Mouse (Mus musculus): Measurements from ENCODE around the gene Cenpp. TPM values are rescaled to one million over a fixed set of nuclear protein-coding genes. Genes with fewer than 3 reads are reported as not detected.

The Cenpp gene
- polyA plus RNA-seq, 1 experiment from 2014 or later = 10.6 TPM

DNA sequence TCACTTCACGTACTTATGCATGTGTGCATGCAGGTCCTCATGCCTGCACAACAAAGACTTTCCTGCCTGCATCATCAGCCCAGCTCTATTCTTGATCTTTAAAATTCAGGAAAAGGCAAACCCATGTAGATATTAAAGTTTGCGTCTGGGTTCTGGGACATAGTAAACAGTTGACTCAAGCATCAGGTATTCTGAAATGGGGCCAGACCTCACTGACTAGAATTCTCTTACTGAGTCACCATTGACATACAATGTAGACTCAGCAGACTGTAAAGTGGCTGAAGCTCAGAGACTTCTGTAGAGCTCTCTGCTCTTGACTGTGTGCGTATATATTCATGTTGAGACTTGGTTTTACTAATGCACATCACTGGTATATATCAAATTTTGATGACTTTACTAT is 103.0 kb downstream of the Cenpp start:
- H3K4me1 ChIP-seq (replicated peaks; ENCODE audit: control insufficient read depth, insufficient read depth, low read length) = no peaks in the 10 kb centered on the region
- no peaks in the 10 kb centered on the region for H3K27me3 ChIP-seq (replicated peaks; ENCODE audit: control insufficient read depth, insufficient read depth, low read length)
- WGBS = 91% methylated on average over 3 of the region's 3 CpGs
- no peak overlapping the region for H3K4me3 ChIP-seq (replicated peaks; ENCODE audit: low read length)
- H3K36me3 ChIP-seq (ENCODE audit: control insufficient read depth, insufficient read depth) = no peaks in the 10 kb centered on the region
- H3K9ac ChIP-seq (replicated peaks; ENCODE audit: low read depth, low read length) = no peak overlapping the region
- no peak for ATAC-seq
- no peak overlapping the region for H3K4me2 ChIP-seq (ENCODE audit: low read length)
- no peak overlapping the region for H3K27ac ChIP-seq (ENCODE audit: low read length)
- H3K9me3 ChIP-seq (ENCODE audit: control insufficient read depth, low read length) = no peaks in the 10 kb centered on the region

GRCm38 (mm10) chr13:49547563-49548150 is 104.9 kb downstream of the Cenpp start:
- Histone ChIP-seq H3K4me2 (ENCODE audit: low read length) (no peak overlapping the region), H3K27ac (ENCODE audit: low read length) (no peak overlapping the region), H3K4me3 (replicated peaks; ENCODE audit: low read length) (no peak overlapping the region), H3K27me3 (replicated peaks; ENCODE audit: control insufficient read depth, insufficient read depth, low read length) (no peaks in the 10 kb centered on the region), H3K4me1 (replicated peaks; ENCODE audit: control insufficient read depth, insufficient read depth, low read length) (no peaks in the 10 kb centered on the region), H3K9ac (replicated peaks; ENCODE audit: low read depth, low read length) (no peak overlapping the region), H3K36me3 (ENCODE audit: control insufficient read depth, insufficient read depth) (no peaks in the 10 kb centered on the region), H3K9me3 (ENCODE audit: control insufficient read depth, low read length) (no peaks in the 10 kb centered on the region)
- ATAC-seq = no peak
- WGBS = 91% methylated on average over 1 of the region's 1 CpGs

DNA sequence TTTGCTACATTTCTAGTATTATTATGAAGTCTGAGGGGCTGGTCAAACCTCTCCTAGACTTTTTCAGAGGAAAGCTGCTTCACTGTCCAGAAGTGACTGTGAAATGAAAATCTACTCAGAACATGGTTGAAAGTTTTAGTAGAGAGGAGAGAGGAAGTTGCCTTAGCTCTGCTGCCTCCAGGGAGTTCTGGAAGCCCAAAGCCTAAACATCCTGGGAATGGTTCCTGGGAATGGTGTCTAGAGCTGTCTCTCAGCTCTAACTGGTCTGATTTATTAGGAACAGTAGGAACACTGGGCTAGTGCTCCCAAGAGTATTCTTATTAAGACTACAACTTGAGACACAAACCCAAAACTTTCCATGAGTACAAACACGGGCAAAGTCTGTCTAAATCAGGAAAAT is 106.1 kb downstream of the Cenpp start:
- Histone ChIP-seq H3K4me1 (replicated peaks; ENCODE audit: control insufficient read depth, insufficient read depth, low read length) (no peaks in the 10 kb centered on the region), H3K4me3 (replicated peaks; ENCODE audit: low read length) (no peak overlapping the region), H3K9me3 (ENCODE audit: control insufficient read depth, low read length) (no peaks in the 10 kb centered on the region), H3K36me3 (ENCODE audit: control insufficient read depth, insufficient read depth) (no peaks in the 10 kb centered on the region), H3K9ac (replicated peaks; ENCODE audit: low read depth, low read length) (no peak overlapping the region), H3K27ac (ENCODE audit: low read length) (no peak overlapping the region), H3K27me3 (replicated peaks; ENCODE audit: control insufficient read depth, insufficient read depth, low read length) (no peaks in the 10 kb centered on the region), H3K4me2 (ENCODE audit: low read length) (no peak overlapping the region)
- WGBS = 89% methylated on average over 1 of the region's 1 CpGs
- ATAC-seq = no peak

- ATAC-seq = no peak
- WGBS = 63% methylated on average over 3 of the region's 3 CpGs
Observed at GRCm38 (mm10) chr13:49545646-49546045, 106.9 kb downstream of the Cenpp start.

DNA sequence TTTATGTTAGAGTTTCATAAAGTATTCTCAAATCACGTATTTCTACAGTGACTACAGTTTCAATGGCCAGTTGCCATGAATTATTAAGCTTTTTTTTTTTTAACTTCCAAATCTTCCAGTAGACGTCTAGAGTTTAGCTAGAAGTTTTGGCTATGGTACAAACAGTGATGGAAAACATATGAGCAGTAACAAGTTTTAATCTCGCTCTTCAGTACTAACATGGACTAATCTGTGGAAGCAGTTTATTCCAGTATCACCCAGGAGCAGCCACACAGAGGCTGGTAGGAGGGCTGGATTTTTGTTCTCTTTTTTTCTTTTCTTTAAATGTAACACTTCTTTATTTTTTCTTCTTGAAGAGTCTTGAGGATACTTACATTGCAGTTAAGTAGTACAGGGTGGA is 108.3 kb downstream of the Cenpp start, which contains the start of gene Aspn:
Gene Aspn (plus strand): TSS at position 165 of the 400 bp plus-strand sequence.
- Histone ChIP-seq H3K9ac (replicated peaks; ENCODE audit: low read depth, low read length) (no peak within 1 kb of the TSS), H3K36me3 (ENCODE audit: control insufficient read depth, insufficient read depth) (no peaks in the 10 kb centered on the region), H3K27ac (ENCODE audit: low read length) (no peak within 1 kb of the TSS), H3K27me3 (replicated peaks; ENCODE audit: control insufficient read depth, insufficient read depth, low read length) (no peaks in the 10 kb centered on the region), H3K4me3 (replicated peaks; ENCODE audit: low read length) (no peak within 1 kb of the TSS), H3K4me2 (ENCODE audit: low read length) (no peak within 1 kb of the TSS), H3K4me1 (replicated peaks; ENCODE audit: control insufficient read depth, insufficient read depth, low read length) (no peaks in the 10 kb centered on the region), H3K9me3 (ENCODE audit: control insufficient read depth, low read length) (no peaks in the 10 kb centered on the region)
- ATAC-seq = no peak
- WGBS = 76% methylated on average over 3 of the region's 3 CpGs

More at GRCm38 (mm10) chr13:49545646-49546045, 106.9 kb downstream of the Cenpp start:
- H3K27ac ChIP-seq (ENCODE audit: low read length) = no peak overlapping the region
- no peaks in the 10 kb centered on the region for H3K27me3 ChIP-seq (replicated peaks; ENCODE audit: control insufficient read depth, insufficient read depth, low read length)
- no peak overlapping the region for H3K4me3 ChIP-seq (replicated peaks; ENCODE audit: low read length)
- no peak overlapping the region for H3K4me2 ChIP-seq (ENCODE audit: low read length)
- H3K4me1 ChIP-seq (replicated peaks; ENCODE audit: control insufficient read depth, insufficient read depth, low read length) = no peaks in the 10 kb centered on the region
- H3K9ac ChIP-seq (replicated peaks; ENCODE audit: low read depth, low read length) = no peak overlapping the region
- no peaks in the 10 kb centered on the region for H3K9me3 ChIP-seq (ENCODE audit: control insufficient read depth, low read length)
- no peaks in the 10 kb centered on the region for H3K36me3 ChIP-seq (ENCODE audit: control insufficient read depth, insufficient read depth)

DNA sequence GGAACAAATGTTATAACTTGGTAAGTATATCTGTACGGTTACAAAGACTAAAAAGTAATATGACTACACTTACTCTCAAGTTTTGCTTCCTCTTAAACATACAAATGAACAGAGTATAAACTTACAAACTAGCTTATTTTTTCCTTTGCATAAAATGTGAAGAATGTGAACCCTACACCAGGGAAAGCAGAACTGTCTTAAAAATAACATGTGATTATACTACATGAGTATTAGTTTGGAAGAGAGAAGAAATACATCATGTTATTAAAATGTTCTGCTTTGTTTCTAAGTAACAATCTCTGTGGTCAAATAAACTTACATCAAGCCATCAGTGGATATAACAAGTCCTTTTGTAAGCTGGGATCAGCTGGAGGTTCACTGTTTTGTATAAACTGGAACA is 113.9 kb downstream of the Cenpp start:
- Histone ChIP-seq H3K27ac (ENCODE audit: low read length) (no peak overlapping the region), H3K36me3 (ENCODE audit: control insufficient read depth, insufficient read depth) (no peaks in the 10 kb centered on the region), H3K4me1 (replicated peaks; ENCODE audit: control insufficient read depth, insufficient read depth, low read length) (no peaks in the 10 kb centered on the region), H3K4me2 (ENCODE audit: low read length) (no peak overlapping the region), H3K9me3 (ENCODE audit: control insufficient read depth, low read length) (no peaks in the 10 kb centered on the region), H3K9ac (replicated peaks; ENCODE audit: low read depth, low read length) (no peak overlapping the region), H3K4me3 (replicated peaks; ENCODE audit: low read length) (no peak overlapping the region), H3K27me3 (replicated peaks; ENCODE audit: control insufficient read depth, insufficient read depth, low read length) (no peaks in the 10 kb centered on the region)
- 90% methylated on average over 1 of the region's 1 CpGs for WGBS
- ATAC-seq = no peak

- no peak for ATAC-seq
- Histone ChIP-seq H3K4me2 (ENCODE audit: low read length) (no peak overlapping the region), H3K36me3 (ENCODE audit: control insufficient read depth, insufficient read depth) (no peaks in the 10 kb centered on the region), H3K9ac (replicated peaks; ENCODE audit: low read depth, low read length) (no peak overlapping the region), H3K9me3 (ENCODE audit: control insufficient read depth, low read length) (no peaks in the 10 kb centered on the region), H3K4me3 (replicated peaks; ENCODE audit: low read length) (no peak overlapping the region), H3K27ac (ENCODE audit: low read length) (no peak overlapping the region), H3K27me3 (replicated peaks; ENCODE audit: control insufficient read depth, insufficient read depth, low read length) (no peaks in the 10 kb centered on the region), H3K4me1 (replicated peaks; ENCODE audit: control insufficient read depth, insufficient read depth, low read length) (no peaks in the 10 kb centered on the region)
- WGBS = 95% methylated on average over 1 of the region's 1 CpGs
Observed at GRCm38 (mm10) chr13:49536946-49537345, 115.6 kb downstream of the Cenpp start.

GRCm38 (mm10) chr13:49530636-49531035 is 121.9 kb downstream of the Cenpp start:
- H3K27me3 ChIP-seq (replicated peaks; ENCODE audit: control insufficient read depth, insufficient read depth, low read length) = no peaks in the 10 kb centered on the region
- H3K27ac ChIP-seq (ENCODE audit: low read length) = no peak overlapping the region
- WGBS = 94% methylated on average over 4 of the region's 4 CpGs
- no peaks in the 10 kb centered on the region for H3K36me3 ChIP-seq (ENCODE audit: control insufficient read depth, insufficient read depth)
- ATAC-seq = no peak
- no peak overlapping the region for H3K4me3 ChIP-seq (replicated peaks; ENCODE audit: low read length)
- no peak overlapping the region for H3K4me2 ChIP-seq (ENCODE audit: low read length)
- no peaks in the 10 kb centered on the region for H3K9me3 ChIP-seq (ENCODE audit: control insufficient read depth, low read length)
- no peaks in the 10 kb centered on the region for H3K4me1 ChIP-seq (replicated peaks; ENCODE audit: control insufficient read depth, insufficient read depth, low read length)
- H3K9ac ChIP-seq (replicated peaks; ENCODE audit: low read depth, low read length) = no peak overlapping the region

DNA sequence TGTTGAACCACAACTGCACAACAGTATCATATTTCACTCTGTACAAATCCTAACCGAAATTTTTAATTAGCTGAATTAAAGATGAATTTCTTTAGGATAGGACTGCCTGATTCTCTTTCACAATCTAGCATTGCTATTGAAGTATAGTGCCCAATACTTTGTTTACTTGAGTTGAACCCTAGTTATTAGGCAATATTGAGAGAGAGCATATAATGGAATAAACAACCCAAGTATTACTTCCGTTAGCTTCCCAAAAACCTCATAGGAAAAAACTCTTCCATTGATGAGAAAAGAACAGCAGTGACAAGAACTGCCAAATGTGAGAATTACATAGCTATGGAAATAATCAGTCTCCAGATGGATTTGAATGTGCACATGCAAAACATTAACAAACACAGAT is 126.3 kb downstream of the Cenpp start:
- no peak for ATAC-seq

DNA sequence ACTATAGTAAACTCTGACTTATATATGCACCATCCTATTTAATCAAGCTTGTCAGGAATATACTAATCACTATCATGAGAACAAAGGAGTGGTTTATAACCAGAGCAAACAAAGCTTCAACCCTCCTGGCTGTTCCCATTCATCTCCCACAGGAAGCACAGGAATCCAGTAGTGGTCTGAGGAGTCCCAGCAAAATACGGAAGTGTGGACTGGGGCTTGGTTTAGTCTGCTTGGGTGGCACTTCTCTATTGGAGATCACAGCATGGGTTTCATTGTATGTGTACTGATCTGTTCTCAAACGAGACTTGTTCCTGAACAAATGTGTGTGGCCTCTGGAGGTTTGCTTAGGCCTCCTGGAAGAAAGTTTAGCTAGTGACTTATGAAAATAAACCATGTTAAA is 133.8 kb downstream of the Cenpp start:
- 23% methylated on average over 2 of the region's 2 CpGs for WGBS
- Histone ChIP-seq H3K27me3 (replicated peaks; ENCODE audit: control insufficient read depth, insufficient read depth, low read length) (no peaks in the 10 kb centered on the region), H3K4me1 (replicated peaks; ENCODE audit: control insufficient read depth, insufficient read depth, low read length) (no peaks in the 10 kb centered on the region), H3K9ac (replicated peaks; ENCODE audit: low read depth, low read length) (no peak overlapping the region), H3K36me3 (ENCODE audit: control insufficient read depth, insufficient read depth) (no peaks in the 10 kb centered on the region), H3K27ac (ENCODE audit: low read length) (no peak overlapping the region), H3K4me2 (ENCODE audit: low read length) (no peak overlapping the region), H3K9me3 (ENCODE audit: control insufficient read depth, low read length) (no peaks in the 10 kb centered on the region), H3K4me3 (replicated peaks; ENCODE audit: low read length) (no peak overlapping the region)
- ATAC-seq = no peak

More for the DNA sequence above, 126.3 kb downstream of the Cenpp start:
- Histone ChIP-seq H3K4me2 (ENCODE audit: low read length) (no peak overlapping the region), H3K27me3 (replicated peaks; ENCODE audit: control insufficient read depth, insufficient read depth, low read length) (no peaks in the 10 kb centered on the region), H3K9ac (replicated peaks; ENCODE audit: low read depth, low read length) (no peak overlapping the region), H3K36me3 (ENCODE audit: control insufficient read depth, insufficient read depth) (no peaks in the 10 kb centered on the region), H3K4me1 (replicated peaks; ENCODE audit: control insufficient read depth, insufficient read depth, low read length) (no peaks in the 10 kb centered on the region), H3K4me3 (replicated peaks; ENCODE audit: low read length) (no peak overlapping the region), H3K9me3 (ENCODE audit: control insufficient read depth, low read length) (no peaks in the 10 kb centered on the region), H3K27ac (ENCODE audit: low read length) (no peak overlapping the region)
- 75% methylated on average over 2 of the region's 2 CpGs for WGBS
